Mouse (Mus musculus) CH12.LX (cell line): ENCODE data around the gene Cfap99.

ENCODE experiments used
- BHLHE40 ChIP-seq: IDR thresholded peaks from 2 replicates; pipeline ENCODE4 v1.6.1; 2011; ENCODE audit warnings: mild to moderate bottlenecking, low read depth, low read length, improper control_type of control experiment
- CHD2 ChIP-seq: IDR thresholded peaks from 2 replicates; pipeline ENCODE4 v1.6.1; 2011; ENCODE audit warnings: low read length, improper control_type of control experiment
- CTCF ChIP-seq, 2 experiments: IDR thresholded peaks in 1 of 2; conservative IDR thresholded peaks in 1 of 2; 2 replicates each; pipeline ENCODE4 v1.5.1; 2011 to 2012; ENCODE audit warnings: low read depth in 2 of 2, low read length in 2 of 2, improper control_type of control experiment in 1 of 2, inconsistent platforms in 1 of 2, mild to moderate bottlenecking in 1 of 2, moderate library complexity in 1 of 2
- EP300 ChIP-seq: IDR thresholded peaks from 2 replicates; pipeline ENCODE4 v1.6.1; 2011; ENCODE audit warnings: low read length, improper control_type of control experiment
- HCFC1 ChIP-seq: IDR thresholded peaks from 2 replicates; pipeline ENCODE4 v1.6.1; 2012; ENCODE audit warnings: low read depth, mild to moderate bottlenecking, inconsistent platforms, low read length, improper control_type of control experiment
- IRF4 ChIP-seq: IDR thresholded peaks from 2 replicates; pipeline ENCODE4 v1.6.1; 2014; ENCODE audit warnings: low read depth, mild to moderate bottlenecking, inconsistent platforms, low read length, improper control_type of control experiment
- KAT2A ChIP-seq: IDR thresholded peaks from 2 replicates; pipeline ENCODE4 v1.6.1; 2012; ENCODE audit warnings: low read length, improper control_type of control experiment, inconsistent platforms; ENCODE audit not compliant: insufficient replicate concordance
- MAX ChIP-seq: IDR thresholded peaks from 2 replicates; pipeline ENCODE4 v1.6.1; 2011; ENCODE audit warnings: low read length, improper control_type of control experiment
- POLR2A ChIP-seq: IDR thresholded peaks from 2 replicates; pipeline ENCODE4 v1.6.1; 2011; ENCODE audit warnings: low read depth, mild to moderate bottlenecking, improper control_type of control experiment, low read length
- TBP ChIP-seq: conservative IDR thresholded peaks from 2 replicates; pipeline ENCODE4 v1.6.1; 2011; ENCODE audit warnings: low read depth, low read length, improper control_type of control experiment
- ZC3H11A ChIP-seq: IDR thresholded peaks from 2 replicates; pipeline ENCODE4 v1.6.1; 2012; ENCODE audit warnings: low read depth, mild to moderate bottlenecking, inconsistent platforms, low read length, improper control_type of control experiment
- ZMIZ1 ChIP-seq: IDR thresholded peaks from 2 replicates; pipeline ENCODE4 v1.6.1; 2012; ENCODE audit warnings: low read depth, mild to moderate bottlenecking, inconsistent platforms, low read length, improper control_type of control experiment

DNA sequence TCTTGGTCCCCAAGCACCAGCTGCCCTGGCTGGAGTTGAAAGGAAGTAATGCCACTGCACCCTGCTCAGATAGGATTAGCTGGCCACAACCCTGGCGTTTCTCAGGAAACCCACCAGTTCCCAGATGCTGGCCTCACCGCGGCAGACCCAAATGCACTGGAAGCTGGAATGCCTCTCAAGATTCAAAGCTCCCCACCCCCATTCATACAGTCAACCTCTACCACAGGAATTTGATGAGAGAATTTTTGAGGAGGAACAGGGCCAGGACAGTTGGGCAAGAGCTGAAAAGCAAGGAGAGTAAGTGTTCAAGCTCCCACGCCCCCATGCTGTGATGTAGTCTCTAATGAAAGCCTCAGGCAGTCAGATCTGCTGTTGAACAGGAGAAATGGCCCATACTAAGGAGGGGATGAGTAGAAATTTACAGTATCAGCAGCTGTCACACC, 37.9 kb downstream of the Cfap99 start:
- TF ChIP-seq ZC3H11A (no peak), BHLHE40 (no peak), POLR2A (no peak), KAT2A (no peak), MAX (no peak), TBP (no peak), HCFC1 (no peak), CTCF (conservative IDR thresholded peaks at IDR 0.05 in 1 of 2, IDR thresholded peaks at IDR 0.05 in 1 of 2; ENCODE audit: low read depth in 2 of 2, low read length in 2 of 2) (no peak), ZMIZ1 (no peak), EP300 (no peak), IRF4 (no peak), CHD2 (no peak)
